Mouse (Mus musculus) myocyte (in vitro differentiated cells): ENCODE results near the gene Scn11a. TPM values are rescaled to one million over a fixed set of nuclear protein-coding genes. Genes with fewer than 3 reads are reported as not detected.

Experiments used
- H3K27me3 ChIP-seq: one replicate; pipeline ENCODE4 v1.6.1; 2011; ENCODE audit not compliant: control insufficient read depth, insufficient read depth, insufficient read length
- H3K36me3 ChIP-seq: one replicate; pipeline ENCODE4 v1.6.1; 2011; ENCODE audit not compliant: control insufficient read depth, insufficient read depth
- H3K4me2 ChIP-seq: one replicate; pipeline ENCODE4 v1.6.1; 2011; ENCODE audit warnings: low read depth, control low read depth
- H3K4me3 ChIP-seq: one replicate; pipeline ENCODE4 v1.5.1; 2011; ENCODE audit warnings: mild to moderate bottlenecking, control low read depth, moderate library complexity
- H3K79me2 ChIP-seq: one replicate; pipeline ENCODE4 v1.6.1; 2011; ENCODE audit not compliant: control insufficient read depth, insufficient read depth
- H3ac ChIP-seq: one replicate; pipeline ENCODE4 v1.6.1; 2011; ENCODE audit not compliant: control insufficient read depth, insufficient read length
- CEBPB ChIP-seq: IDR thresholded peaks from 2 replicates; pipeline ENCODE4 v1.6.1; 2011; ENCODE audit warnings: mild to moderate bottlenecking, moderate library complexity; ENCODE audit not compliant: poor library complexity, insufficient read depth, severe bottlenecking
- E2F4 ChIP-seq: IDR thresholded peaks from one replicate; pipeline ENCODE4 v1.6.1; 2011; ENCODE audit warnings: mild to moderate bottlenecking, control low read depth, moderate library complexity; ENCODE audit not compliant: insufficient read depth
- MAX ChIP-seq: IDR thresholded peaks from one replicate; pipeline ENCODE4 v1.6.1; 2011; ENCODE audit warnings: low read depth, mild to moderate bottlenecking, control low read depth
- MYOD1 ChIP-seq, 3 experiments: IDR thresholded peaks; one replicate each; pipeline ENCODE4 v1.6.1; 2011; ENCODE audit warnings: control low read depth in 2 of 3, low read depth in 2 of 3, mild to moderate bottlenecking in 2 of 3, moderate library complexity in 1 of 3; ENCODE audit not compliant: insufficient read length in 2 of 3, control insufficient read depth in 1 of 3
- MYOG ChIP-seq, 3 experiments: IDR thresholded peaks; one replicate each; pipeline ENCODE4 v1.6.1; 2011; ENCODE audit warnings: control low read depth in 2 of 3, low read depth in 2 of 3, mild to moderate bottlenecking in 2 of 3; ENCODE audit not compliant: insufficient read length in 2 of 3, control insufficient read depth in 1 of 3, insufficient read depth in 1 of 3
- POLR2A ChIP-seq: IDR thresholded peaks from one replicate; pipeline ENCODE4 v1.6.1; 2011; ENCODE audit warnings: low read depth, mild to moderate bottlenecking, control low read depth, moderate library complexity; ENCODE audit not compliant: insufficient read length
- POLR2AphosphoS2 ChIP-seq: IDR thresholded peaks from one replicate; pipeline ENCODE4 v1.6.1; 2011; ENCODE audit warnings: low read depth, control low read depth; ENCODE audit not compliant: insufficient read length
- REST ChIP-seq: IDR thresholded peaks from one replicate; pipeline ENCODE4 v1.6.1; 2011; ENCODE audit warnings: mild to moderate bottlenecking, control low read depth, moderate library complexity; ENCODE audit not compliant: insufficient read depth, insufficient read length
- SRF ChIP-seq: IDR thresholded peaks from one replicate; pipeline ENCODE4 v1.6.1; 2011; ENCODE audit warnings: low read depth; ENCODE audit not compliant: control insufficient read depth, insufficient read length
- TCF12 ChIP-seq: IDR thresholded peaks from one replicate; pipeline ENCODE4 v1.6.1; 2011; ENCODE audit warnings: mild to moderate bottlenecking, control low read depth; ENCODE audit not compliant: poor library complexity, insufficient read depth, severe bottlenecking
- TCF3 ChIP-seq: IDR thresholded peaks from one replicate; pipeline ENCODE4 v1.6.1; 2011; ENCODE audit warnings: low read depth, control low read depth; ENCODE audit not compliant: insufficient read length
- USF1 ChIP-seq: IDR thresholded peaks from one replicate; pipeline ENCODE4 v1.6.1; 2011; ENCODE audit warnings: low read depth, mild to moderate bottlenecking, control low read depth, moderate library complexity
- polyA plus RNA-seq: library from polyadenylated mRNA; unstranded; fragments of >200 nt; fragmentation: generic; extraction: Trizol; gene quantifications from one replicate; pipeline ENCODE4 v1.2.1, GENCODE M21; 2012; ENCODE audit warnings: missing spikeins

The Scn11a gene
- polyA plus RNA-seq, 1 experiment = 0.01 TPM

DNA sequence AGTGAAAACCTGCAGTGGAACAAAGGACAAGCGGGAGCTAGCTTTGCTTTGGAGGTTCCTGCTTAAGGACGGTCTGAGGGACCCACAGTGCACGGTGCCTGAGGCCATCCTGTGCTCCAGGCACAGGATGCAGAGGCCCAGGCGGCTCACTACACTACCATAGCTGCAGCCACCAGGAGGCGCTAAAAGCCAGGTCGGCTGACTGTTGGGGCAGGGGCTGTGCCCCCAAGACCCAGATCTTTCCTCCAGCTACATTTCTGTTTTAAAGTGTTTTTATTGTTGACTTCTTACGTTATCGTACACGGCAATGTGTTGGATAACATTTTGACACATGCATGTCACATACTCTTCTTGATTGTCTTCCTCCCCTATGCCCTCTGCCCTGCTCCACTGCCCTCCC, 32.8 kb downstream of the Scn11a start:
- no peaks in the 10 kb centered on the region for H3K79me2 ChIP-seq
- H3ac ChIP-seq = no peak overlapping the region
- no peak overlapping the region for H3K4me3 ChIP-seq
- peaks cover 27% of the 10 kb centered on the region for H3K27me3 ChIP-seq
- no peak overlapping the region for H3K4me2 ChIP-seq
- TF ChIP-seq USF1 (no peak), TCF3 (no peak), POLR2A (no peak), SRF (no peak), E2F4 (no peak), POLR2AphosphoS2 (no peak), MYOG (IDR thresholded peaks at IDR 0.05; ENCODE audit: control insufficient read depth in 1 of 3, insufficient read depth in 1 of 3, insufficient read length in 2 of 3, low read depth in 2 of 3) (no peak), MYOD1 (IDR thresholded peaks at IDR 0.05; ENCODE audit: control insufficient read depth in 1 of 3, insufficient read length in 2 of 3, low read depth in 2 of 3) (no peak), REST (no peak)
- no peaks in the 10 kb centered on the region for H3K36me3 ChIP-seq

DNA sequence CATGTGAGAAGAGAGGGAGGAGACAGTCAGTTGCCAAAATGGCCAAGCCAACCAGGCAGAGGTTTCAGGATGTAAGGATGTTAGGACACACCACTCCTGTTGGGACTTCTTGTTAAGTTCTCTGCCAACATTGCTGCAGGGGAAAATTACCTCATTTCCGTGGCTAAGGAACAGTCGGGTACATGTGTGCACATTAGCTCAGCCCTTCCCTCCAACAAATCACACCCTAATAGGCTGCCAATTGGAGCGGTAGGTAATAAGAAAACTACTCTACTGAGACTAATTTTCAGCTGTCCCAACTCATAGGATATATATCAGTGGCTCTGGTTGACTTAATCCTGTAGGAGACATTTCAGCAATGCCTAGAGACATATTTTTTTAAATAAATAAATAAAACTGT, 44.4 kb downstream of the Scn11a start:
- H3ac ChIP-seq = no peak overlapping the region
- peaks cover 40% of the 10 kb centered on the region for H3K27me3 ChIP-seq
- no peaks in the 10 kb centered on the region for H3K36me3 ChIP-seq
- no peak for TF ChIP-seq CEBPB
- TF ChIP-seq TCF12 = no peak
- TF ChIP-seq MYOD1 (IDR thresholded peaks at IDR 0.05; ENCODE audit: control insufficient read depth in 1 of 3, insufficient read length in 2 of 3, low read depth in 2 of 3) = no peak
- no peak for TF ChIP-seq USF1
- TF ChIP-seq E2F4 = no peak
- no peak for TF ChIP-seq SRF
- no peak for TF ChIP-seq POLR2AphosphoS2
- no peak for TF ChIP-seq POLR2A
- TF ChIP-seq TCF3 = no peak
- no peak for TF ChIP-seq MAX
- no peak for TF ChIP-seq REST
- H3K4me3 ChIP-seq = no peak overlapping the region
- no peak overlapping the region for H3K4me2 ChIP-seq
- no peaks in the 10 kb centered on the region for H3K79me2 ChIP-seq

GRCm38 (mm10) chr9:119776661-119777060, 48.6 kb downstream of the Scn11a start:
- Histone ChIP-seq H3K27me3 (peaks cover 20% of the 10 kb centered on the region), H3K79me2 (no peaks in the 10 kb centered on the region), H3K4me2 (no peak overlapping the region), H3ac (no peak overlapping the region), H3K36me3 (no peaks in the 10 kb centered on the region), H3K4me3 (no peak overlapping the region)
- TF ChIP-seq USF1 = no peak

DNA sequence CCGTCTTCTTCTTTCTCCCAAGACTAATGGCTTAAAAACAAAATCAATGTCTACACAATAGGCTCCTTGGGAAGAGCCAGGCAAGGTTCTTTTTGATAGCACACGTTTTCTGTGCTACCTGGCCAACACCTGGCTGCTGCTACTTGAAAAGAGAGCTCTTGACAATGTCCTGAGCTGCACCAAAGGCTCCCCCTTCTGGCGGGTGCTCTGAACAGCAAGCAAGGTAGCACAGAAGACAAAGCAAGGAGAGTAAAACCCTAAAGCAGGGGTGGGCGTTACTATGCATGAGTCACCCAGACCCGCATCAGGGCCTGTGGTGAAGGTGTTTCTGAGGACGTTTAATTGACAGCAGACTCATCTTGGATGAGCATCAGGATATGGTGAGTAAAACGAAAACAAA, 56.7 kb downstream of the Scn11a start:
- Histone ChIP-seq H3K79me2 (no peaks in the 10 kb centered on the region), H3ac (no peak overlapping the region), H3K4me2 (no peak overlapping the region), H3K36me3 (no peaks in the 10 kb centered on the region), H3K4me3 (no peak overlapping the region), H3K27me3 (no peaks in the 10 kb centered on the region)
- TF ChIP-seq SRF (no peak), E2F4 (no peak), POLR2AphosphoS2 (no peak), REST (no peak), TCF3 (no peak), USF1 (no peak), POLR2A (no peak), MYOG (IDR thresholded peaks at IDR 0.05; ENCODE audit: control insufficient read depth in 1 of 3, insufficient read depth in 1 of 3, insufficient read length in 2 of 3, low read depth in 2 of 3) (no peak), MAX (no peak)

DNA sequence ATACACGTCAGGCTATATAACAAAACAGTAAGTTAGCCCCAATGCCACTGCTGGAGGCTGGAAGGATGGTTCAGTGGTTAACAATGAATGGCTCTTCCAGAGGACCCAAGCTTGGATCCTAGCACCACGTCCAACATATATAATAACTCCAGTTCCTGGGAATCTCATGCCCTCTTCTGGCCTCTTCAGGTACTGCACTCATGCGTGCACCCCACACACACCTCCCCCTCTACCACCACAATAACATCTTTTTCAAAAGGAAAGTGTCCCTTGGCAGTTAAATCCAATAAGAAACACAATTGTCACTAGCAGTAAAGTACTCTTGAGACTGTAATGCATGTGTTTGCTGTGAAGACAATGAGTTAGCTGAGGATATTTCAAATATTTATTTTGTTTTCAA, 65.0 kb downstream of the Scn11a start:
- TF ChIP-seq E2F4 (no peak), CEBPB (no peak), MYOD1 (IDR thresholded peaks at IDR 0.05; ENCODE audit: control insufficient read depth in 1 of 3, insufficient read length in 2 of 3, low read depth in 2 of 3) (no peak), TCF12 (no peak), POLR2AphosphoS2 (no peak), POLR2A (no peak), SRF (no peak), REST (no peak), USF1 (no peak), MYOG (IDR thresholded peaks at IDR 0.05; ENCODE audit: control insufficient read depth in 1 of 3, insufficient read depth in 1 of 3, insufficient read length in 2 of 3, low read depth in 2 of 3) (no peak), TCF3 (no peak), MAX (no peak)
- Histone ChIP-seq H3ac (no peak overlapping the region), H3K4me3 (no peak overlapping the region), H3K79me2 (no peaks in the 10 kb centered on the region), H3K27me3 (peaks cover 5% of the 10 kb centered on the region), H3K36me3 (no peaks in the 10 kb centered on the region), H3K4me2 (no peak overlapping the region)
